Mouse (Mus musculus): ENCODE results near the gene Ppp4r3b.

Ppp4r3b gene

DNA sequence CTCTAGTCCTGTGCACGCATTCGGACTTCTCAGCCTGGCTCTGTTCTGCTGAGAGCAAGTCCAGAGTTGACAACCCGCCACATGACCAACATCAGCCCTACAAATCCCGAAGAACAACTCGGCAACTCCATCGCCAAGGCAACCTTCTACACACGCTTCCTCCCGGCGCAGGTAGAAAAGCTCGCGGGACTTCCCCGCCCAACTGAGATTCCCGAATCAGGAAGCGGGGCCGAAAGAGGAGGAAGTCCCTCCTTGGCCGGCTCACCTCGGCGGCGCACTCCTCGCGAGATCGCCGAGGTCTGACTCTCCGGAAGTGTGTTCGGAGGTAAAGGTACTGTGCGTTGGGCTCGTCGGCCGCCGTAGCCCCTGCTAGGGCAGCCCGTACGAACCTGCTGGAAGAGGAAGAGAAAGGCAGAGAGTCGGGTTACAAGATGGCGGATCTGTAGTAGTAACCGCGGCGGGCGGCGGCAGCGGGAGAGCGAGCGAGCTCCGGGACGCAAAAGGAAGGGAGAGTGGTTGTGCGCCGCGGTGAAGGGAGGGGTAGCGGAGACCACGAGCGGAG is at the start of gene Ppp4r3b:
Gene Ppp4r3b, plus strand, starts transcription at position 328 of the 562 bp plus-strand sequence.
- DNase-seq (ENCODE audit: extremely low spot score): peak; percentile 94

DNA sequence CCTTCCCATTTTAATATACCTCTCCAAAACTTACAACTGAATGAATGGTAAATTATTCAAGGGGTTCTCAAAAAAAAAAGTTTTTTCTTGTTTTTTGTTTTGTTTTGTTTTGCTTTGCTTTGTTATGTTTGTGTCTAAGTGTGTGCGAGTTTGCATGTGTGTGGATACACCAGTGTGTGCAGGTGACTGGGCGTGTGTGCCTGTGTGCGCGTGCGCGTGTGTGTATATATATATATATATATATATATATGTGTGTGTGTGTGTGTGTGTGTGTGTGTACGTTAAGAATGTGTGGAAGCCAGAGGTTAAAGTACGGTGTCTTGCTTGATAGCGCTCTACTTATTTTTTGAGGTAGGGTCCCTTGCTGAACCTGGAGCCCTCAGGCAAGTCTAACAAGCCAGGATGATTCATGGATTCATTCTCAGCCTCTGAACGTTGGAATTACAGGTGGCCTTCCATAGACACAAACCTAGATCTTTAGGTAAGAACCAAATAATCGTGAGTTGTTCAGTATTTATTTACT is 42.8 kb upstream of the Ppp4r3b start:
- DNase-seq (ENCODE audit: extremely low spot score): no peak

DNA sequence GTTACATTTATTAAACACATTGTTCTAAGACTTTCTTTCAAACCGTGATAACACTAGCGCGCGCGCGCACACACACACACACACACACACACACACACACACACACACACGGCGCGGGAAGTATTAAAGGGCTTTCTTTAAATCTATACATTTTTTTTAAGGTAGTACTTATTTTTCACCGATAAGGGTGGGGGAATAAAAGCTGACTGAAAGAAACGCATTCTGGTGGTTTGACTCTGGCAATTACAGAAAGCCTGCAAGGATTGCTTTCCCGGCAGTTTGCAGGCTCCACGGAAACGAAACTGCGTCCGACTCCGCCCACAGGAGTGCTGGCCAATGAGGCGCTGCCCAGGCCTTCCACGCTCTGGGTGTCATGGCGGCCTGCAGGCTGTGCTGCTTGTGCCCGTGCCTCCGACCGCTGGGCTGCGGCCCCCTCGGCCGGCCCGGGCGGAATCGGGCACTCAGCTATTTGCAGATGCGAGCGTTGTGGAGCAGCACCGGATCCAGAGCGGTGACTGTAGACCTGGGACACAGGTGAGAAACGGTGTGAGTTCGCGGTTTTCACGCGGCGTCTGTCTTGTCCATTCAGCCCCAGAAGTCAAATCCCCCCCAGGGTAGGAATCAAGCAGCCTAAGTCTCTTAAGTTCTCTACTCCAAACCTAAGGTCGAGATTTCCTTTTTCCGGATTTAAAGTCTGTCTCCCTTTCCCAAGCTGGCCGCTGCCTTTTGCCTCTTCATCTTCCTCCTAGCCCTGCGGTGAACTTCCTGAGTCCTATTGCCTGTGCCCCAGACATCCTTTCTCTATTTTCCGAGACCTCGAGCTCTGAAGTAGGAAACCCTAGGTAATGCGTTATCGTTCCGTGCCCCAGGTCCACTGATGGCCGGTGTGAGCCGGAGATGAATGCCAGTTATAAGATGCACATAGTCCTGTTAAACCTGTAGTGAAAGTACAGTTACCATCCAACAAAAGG is 42.0 kb upstream of the Ppp4r3b start, which contains the start of gene Pnpt1:
Gene Pnpt1, plus strand, starts transcription at position 360 of the 971 bp plus-strand sequence.
- DNase-seq (ENCODE audit: extremely low spot score): peak; percentile 90

DNA sequence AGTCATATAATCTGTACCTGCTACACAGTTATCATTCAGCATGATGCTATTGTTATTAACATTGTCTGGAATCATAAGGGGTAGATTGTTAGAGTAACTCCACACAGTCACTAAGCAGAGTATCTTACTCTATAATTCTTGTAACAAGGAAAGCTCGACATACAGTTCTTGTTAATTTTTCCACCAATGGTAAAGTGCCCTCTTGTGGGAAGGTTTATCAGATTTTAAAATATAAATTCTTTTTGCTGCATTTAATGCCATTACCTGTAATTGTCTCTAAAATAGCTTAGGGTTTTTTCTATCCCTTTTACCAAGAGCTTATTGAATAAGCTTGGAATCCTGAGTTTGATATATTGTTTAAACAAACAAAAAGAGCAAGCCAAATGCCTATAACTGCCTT is 32.0 kb upstream of the Ppp4r3b start:
- no peak for DNase-seq (ENCODE audit: extremely low spot score)

DNA sequence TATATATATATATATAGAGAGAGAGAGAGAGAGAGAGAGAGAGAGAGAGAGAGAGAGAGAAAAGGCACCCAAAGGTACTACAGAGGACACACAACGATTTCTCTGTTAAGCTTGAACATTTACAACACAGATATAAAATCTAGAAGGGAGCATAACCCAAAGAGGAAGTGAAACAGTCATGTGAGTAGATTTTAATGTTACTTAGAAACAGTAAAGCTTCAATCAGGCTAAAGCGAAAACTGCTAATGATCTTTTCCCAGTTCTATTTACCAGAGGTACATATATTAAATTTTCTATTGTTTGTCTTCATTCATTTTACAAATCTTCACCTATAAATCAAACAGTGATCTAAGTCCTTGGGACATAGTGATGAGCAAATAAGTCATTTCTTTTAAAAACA is 23.8 kb upstream of the Ppp4r3b start:
- DNase-seq (ENCODE audit: extremely low spot score): no peak

DNA sequence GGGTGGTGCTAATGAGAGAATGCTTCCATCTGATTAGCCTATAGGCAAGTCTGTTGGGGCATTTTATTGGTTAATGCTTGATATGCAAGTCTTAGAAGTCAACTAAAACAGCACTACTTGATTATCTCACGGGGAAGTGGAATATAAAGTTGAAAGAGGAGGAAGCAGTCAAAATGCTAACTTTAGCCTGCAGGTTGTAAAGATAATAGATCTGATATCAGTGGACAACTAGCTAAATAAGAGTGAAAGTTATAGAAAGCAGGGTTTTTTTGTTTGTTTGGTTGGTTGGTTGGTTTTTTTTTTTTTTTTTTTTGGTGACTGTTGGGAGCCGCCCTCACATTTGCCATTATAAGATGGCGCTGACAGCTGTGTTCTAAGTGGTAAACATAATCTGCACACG is 9.1 kb upstream of the Ppp4r3b start:
- DNase-seq (ENCODE audit: extremely low spot score): no peak

DNA sequence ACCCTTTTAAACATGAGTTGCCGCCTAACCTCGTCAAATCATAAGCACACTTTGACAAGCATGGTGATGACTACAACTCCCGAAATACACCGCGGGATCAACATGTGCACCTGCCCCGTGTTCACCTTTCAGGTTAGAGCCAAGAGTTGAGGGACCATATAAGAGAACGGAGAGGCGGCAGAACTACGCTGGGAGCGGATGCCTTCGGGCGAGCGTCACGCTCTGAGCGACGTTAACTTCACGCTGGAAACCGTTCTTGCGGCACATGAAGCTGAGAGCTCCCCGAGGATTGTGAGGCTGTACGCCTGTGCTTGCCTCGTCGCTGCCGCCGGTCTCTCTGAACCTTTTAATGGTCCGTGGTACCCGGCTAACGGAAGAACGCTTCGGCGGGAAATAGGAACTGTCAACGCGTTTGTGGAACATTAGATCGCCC is 715 bp upstream of the Ppp4r3b start:
- DNase-seq (ENCODE audit: extremely low spot score): no peak

DNA sequence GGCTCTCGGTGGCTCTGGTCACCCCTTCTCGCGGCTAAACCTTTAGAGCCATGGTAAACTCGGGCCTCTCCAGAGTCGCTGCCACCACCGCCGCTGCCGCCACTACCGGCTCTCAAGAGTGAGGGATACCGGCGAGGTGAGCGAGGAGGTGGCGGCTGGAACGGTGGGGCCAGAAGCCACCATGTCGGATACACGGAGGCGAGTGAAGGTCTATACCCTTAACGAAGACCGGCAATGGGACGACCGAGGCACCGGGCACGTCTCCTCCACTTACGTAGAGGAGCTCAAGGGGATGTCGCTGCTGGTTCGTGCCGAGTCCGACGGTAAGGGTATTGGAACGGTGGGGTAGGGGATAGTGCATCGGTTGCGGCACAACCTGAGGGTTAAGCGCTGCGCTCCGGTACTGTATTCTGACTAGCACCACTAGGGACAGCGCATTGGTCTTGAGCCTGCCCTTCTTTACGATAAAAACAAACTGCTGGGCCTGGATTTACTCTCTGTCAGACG is 488 bp downstream of the Ppp4r3b start:
- DNase-seq (ENCODE audit: extremely low spot score): peak; percentile 66

DNA sequence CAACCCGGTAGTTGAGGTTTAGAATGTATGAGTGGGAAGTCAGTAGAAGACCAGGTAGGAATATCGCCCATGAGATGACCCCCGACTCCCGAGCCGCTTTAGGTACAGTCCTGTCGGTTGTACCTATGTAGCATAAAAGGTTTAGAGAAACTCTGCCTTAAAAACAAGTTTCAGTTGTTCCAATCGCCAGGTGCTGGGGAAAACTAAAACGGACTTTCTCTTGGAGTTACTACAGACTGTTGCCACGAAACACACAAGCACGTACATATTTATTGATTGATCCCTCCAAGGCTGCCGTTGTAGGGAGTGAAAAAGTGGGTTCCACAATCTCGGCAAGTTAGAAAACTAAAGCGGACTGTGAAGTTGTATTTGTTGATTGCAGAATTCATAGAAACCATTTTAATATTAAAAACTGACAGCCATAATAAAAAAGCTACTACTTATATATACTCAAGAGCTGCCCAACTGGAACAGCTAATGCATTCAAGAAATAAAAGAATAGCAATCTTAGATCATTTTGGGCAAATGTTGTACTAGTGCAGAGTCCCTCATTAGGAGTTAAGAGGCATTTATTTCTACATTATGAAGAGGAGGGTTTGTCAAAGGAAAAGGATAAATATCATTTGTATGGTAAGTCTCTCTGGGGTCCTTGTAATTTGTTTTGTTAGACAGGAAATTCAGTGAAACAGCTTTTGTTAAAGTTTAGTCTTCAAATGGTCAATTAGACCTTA is 1.2 kb downstream of the Ppp4r3b start:
- no peak for DNase-seq (ENCODE audit: extremely low spot score)

DNA sequence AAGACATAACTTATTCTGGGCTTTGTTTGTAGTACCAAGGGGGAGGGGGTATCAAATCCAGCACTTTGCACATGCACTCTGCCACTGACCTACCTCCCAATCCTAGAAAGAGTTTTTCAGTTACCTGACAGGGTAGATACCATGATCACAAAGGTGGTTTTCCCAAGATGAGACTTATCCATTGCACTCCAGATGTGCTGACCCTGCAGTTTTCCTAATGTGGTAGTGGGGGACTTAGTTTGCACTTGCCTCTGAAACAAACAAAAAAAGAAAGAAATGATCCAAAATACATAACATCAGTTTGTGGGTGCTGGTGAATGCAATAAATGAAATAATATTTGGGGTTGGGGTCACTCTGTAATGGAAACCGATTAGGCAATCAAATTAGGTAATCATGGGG is 6.6 kb downstream of the Ppp4r3b start:
- no peak for DNase-seq (ENCODE audit: extremely low spot score)

DNA sequence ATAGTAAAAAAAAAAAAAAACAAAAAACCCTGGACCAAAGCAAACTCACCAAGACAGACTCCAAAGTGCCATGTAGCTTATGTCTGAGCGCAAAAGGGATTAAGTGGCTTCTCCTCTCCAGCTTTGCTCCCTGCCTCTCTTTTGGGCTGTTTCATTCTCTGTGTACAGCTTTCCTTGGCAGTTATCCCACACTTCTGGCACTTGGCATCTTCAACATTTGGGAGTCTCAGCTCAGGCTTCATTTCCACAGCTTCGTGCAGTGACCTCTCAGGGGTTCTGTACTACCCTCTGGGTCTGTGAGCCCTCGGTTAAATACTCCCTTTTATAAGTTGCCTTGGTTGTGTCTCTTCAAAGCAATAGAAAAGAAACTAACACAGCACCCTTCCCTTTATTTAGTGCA is 8.0 kb downstream of the Ppp4r3b start:
- DNase-seq (ENCODE audit: extremely low spot score): no peak

DNA sequence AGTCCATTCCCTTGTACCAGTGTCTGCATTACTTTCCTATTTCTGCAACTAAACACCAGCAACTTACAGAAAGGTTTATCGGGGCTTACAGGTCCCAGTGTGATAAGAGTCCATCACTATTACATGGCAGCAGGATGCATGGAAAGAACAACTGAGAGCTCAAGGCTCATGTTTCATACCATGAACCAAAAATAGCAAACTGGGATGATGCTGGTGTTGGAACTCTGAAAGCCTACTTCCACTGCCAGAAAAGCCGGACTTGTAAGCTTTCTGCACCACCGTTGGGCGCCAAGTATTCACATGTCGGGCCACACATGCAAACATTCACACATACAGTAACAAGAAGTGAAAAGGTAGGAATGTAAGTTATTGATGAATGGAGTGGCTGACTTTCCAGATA is 9.1 kb downstream of the Ppp4r3b start:
- no peak for DNase-seq (ENCODE audit: extremely low spot score)

DNA sequence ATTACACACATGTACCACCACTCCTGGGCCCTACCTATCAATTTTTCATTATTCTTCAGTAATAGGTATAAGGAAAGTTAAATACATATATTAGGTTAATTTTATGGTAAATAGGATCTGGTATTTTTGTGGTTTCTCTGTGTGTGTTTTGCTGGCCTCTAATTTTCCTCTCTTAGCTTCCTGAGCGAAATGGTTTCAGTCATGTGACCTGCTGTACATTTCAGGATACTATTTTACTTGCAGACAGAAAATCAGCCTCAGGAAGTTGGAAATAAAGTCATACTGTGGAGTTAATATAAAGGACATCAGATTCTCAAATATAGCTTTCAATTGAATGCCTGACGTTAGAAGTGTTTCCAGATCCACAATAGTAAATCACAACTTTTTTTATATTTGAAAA is 16.3 kb downstream of the Ppp4r3b start:
- no peak for DNase-seq (ENCODE audit: extremely low spot score)

DNA sequence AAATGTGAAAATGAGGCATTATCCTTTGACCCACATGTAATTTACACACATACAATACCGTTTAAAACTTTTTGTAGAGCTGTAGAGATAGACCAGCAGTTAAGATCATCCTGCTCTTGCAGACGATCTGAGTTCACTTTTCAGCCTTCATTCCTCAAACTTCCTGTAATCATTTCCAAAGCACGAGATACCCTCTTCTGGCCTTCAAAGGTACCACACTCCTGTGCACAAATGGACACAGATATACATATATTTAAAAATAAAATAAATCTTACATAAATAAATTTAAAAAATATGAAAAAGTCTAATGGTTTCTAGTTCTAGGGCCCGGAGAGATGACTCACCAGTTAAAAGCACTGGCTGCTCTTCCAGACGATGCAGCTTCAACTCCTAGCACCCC is 31.0 kb downstream of the Ppp4r3b start:
- DNase-seq (ENCODE audit: extremely low spot score): no peak

DNA sequence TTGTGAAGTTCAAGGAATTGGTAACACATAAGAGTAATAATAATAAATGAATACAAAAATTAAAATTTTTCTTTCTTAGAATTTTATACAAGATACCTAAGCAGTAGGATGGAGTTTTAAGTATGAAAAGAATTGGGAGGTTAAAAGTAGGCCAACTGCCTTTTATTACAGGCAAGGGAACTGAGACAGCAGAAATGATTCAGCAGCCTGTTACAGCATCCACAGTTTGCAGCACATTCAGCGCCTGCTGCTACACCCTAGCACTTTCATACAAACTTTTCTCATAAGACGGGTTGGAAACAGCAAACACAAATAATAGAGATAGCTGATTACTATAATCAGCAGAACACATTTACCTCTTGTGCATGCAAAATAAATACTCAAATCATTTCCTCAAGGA is 37.1 kb downstream of the Ppp4r3b start:
- no peak for DNase-seq (ENCODE audit: extremely low spot score)

DNA sequence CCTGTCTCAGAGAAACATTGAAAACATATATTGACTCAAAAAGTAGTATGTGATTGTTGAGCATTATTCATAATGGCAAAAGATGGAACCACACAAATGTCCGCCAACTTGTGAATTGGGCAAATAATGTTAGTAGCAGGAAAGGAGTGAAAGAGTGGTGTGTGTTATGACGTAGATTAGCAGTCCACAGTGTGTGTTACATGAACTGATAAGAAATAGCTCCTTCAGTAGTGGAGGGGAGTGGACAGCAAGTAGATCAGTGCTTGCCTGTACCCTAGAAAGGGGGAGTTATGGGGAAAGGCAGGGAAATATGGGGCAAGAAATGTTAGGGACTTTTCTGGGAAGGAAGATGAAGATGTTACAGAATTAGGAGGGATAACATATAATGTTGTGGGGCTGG is 43.5 kb downstream of the Ppp4r3b start:
- no peak for DNase-seq (ENCODE audit: extremely low spot score)

DNA sequence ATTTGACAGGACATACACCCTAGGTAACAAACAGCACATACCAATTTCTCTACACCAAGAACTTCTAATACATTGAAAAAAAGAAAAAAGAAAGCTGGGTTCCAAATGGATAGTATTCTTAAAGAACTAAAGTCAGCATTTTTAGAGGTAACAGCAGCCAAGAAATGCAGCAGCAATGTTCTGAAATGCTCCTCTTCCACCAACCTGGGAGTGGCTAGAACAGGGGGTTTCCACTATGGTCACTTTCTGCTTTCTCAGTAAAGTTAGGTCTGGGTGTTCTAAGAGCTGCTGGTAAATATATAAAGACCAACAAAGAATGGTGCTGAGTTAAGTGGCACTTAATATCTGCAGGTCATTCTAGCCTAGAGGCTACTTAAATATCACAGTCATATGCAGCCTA is 46.4 kb downstream of the Ppp4r3b start:
- no peak for DNase-seq (ENCODE audit: extremely low spot score)

DNA sequence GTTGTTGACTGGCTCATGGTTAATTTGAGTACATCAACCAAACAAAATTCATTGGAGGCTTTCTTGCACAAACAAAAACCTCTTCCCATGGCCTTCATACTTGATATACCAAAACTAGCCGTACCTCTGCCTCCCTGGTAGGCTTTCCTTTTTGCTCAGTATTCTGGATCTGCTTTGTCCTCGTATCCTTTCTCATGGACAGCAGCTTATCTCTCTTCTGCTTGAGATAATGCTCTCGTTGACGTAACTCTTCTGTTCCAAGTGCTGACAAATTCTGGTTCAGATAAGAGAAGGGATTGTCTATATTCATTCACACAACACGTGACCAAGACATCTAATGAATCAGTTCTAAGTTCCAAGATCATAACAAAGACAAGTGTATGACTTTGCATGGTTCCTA is 49.6 kb downstream of the Ppp4r3b start:
- no peak for DNase-seq (ENCODE audit: extremely low spot score)

DNA sequence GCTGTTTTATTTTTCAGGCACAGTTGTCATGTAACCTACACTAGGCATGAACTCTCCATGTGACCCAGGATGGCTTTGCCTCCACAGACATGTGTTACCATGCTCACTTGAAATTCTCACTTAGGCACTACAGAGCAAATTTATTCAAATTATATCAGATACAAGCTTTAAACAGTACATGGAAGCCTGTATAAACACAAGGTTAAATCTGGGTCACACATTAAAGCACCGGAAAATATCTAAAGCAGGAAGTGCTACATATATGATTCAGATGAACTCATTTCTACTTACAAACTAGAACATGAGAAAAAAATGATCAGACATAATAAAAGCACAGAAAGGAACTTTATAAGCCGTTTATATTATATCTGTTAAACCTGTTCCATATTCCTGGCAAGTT is 52.1 kb downstream of the Ppp4r3b start:
- DNase-seq (ENCODE audit: extremely low spot score): no peak

DNA sequence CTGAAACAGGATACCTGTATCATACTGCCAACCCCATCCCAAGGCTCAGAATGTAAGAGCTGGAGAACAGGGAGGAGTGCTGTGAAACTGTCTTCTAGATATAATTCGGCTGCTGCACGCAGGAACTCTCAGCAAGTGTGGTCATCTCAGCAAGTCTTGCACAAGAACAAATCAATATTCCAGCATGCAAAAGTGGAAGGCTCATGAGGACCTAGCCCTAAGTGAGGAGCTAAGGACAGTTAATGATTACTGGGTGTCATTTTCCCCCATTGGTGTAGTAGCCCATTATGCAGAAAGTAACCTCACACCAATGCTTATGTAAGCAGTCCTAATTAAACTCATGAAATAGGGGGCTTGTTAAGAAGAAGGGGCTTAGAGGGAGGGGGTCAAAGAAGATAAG is 56.3 kb downstream of the Ppp4r3b start:
- no peak for DNase-seq (ENCODE audit: extremely low spot score)

DNA sequence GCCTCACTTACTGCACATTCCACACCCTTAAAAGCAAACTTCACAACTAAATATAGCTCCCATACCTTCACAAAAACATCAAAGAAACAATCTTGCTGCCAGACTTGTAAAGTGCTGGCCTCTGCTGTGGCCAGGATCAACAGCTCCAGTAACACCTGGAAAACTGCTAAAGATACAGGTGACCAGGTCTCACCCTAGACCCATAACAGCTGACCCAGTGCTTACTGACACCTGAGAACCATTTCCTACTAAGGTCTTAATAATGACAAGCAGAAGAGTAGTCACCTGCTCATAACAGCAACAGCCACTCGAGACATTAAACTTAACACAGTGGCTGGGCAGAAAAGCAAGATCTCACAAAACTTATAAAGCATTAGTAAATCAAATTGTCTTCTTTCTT is 60.9 kb downstream of the Ppp4r3b start:
- DNase-seq (ENCODE audit: extremely low spot score): no peak

DNA sequence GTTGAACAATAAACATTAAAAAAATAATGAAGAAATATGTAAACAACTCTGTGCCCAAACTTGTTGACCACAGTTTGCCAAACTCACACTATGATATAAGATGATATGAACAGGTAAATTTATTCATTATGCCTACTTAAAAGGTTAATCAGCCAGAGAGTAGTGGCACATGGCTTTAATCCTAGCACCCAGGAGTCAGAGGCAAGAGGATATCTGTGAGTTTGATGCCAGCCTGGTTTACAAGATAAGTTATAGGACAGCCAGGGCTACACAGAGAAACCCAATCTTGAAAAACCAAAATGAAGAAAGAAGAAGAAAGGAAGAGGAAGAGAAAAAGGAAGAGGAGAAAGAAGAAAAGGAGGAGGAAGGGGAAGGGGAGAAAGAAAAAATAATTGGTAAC is 64.7 kb downstream of the Ppp4r3b start:
- no peak for DNase-seq (ENCODE audit: extremely low spot score)

All from embryo, embryonic 9.5 days (tissue).